Mouse (Mus musculus): ENCODE data around the gene Aldh9a1. TPM values are rescaled to one million over a fixed set of nuclear protein-coding genes. Genes with fewer than 3 reads are reported as not detected.

Gene Aldh9a1
- polyA plus RNA-seq (2017; shearing (Covaris generic)): 69.3 TPM

GRCm38 (mm10) chr1:167349815-167350596, at the start of gene Aldh9a1:
Aldh9a1 (plus strand) TSS chr1:167349991.

GRCm38 (mm10) chr1:167308261-167309054, 41.3 kb upstream of the Aldh9a1 start, which contains the start of gene Tmco1:
Tmco1 (plus strand) TSS chr1:167308378.

GRCm38 (mm10) chr1:167393683-167394492, 44.1 kb downstream of the Aldh9a1 start, which contains the start of gene Mgst3:
Mgst3 (minus strand) TSS chr1:167393841.

Other genes with a start within 250 kb of the Aldh9a1 start
- 95.0 TPM for gene Uck2, start 64.7 kb upstream of the Aldh9a1 start, polyA plus RNA-seq (2017; shearing (Covaris generic))
- 90.3 TPM for gene Tmco1, start 41.6 kb upstream of the Aldh9a1 start, polyA plus RNA-seq (2017; shearing (Covaris generic))
- 5.0 TPM for gene Mgst3, start 43.9 kb downstream of the Aldh9a1 start, polyA plus RNA-seq (2017; shearing (Covaris generic))
- not detected for gene Lrrc52, start 116.8 kb downstream of the Aldh9a1 start, polyA plus RNA-seq (2017; shearing (Covaris generic))
- 0.13 TPM for gene Rxrg, start 248.4 kb downstream of the Aldh9a1 start, polyA plus RNA-seq (2017; shearing (Covaris generic))

Data from CD4-positive, CD25-positive, alpha-beta regulatory T cell (primary cell).